Mouse (Mus musculus) neural tube, embryonic 13.5 days (tissue): ENCODE measurements at regions not wholly inside any gene's neighbourhood (a gene's known extent, or its start where the extent isn't known, plus 50 kb on each side); places are given as distances from the start of the nearest gene placed in this dataset.

Experiments used
- ATAC-seq: fragments of 200-750 bp; cut with Nextera tagmentation; 2 replicates; pipeline ENCODE4 v1.8.0; 2017; ENCODE audit warnings: low read depth, mild to moderate bottlenecking, moderate TSS enrichment, moderate library complexity
- H3K27ac ChIP-seq: fragments of 300-500 bp; sonication (generic); replicated peaks from 2 replicates; pipeline ENCODE4 v1.5.1; 2015; ENCODE audit warnings: moderate library complexity, mild to moderate bottlenecking, inconsistent platforms
- H3K27me3 ChIP-seq: fragments of 300-500 bp; sonication (generic); 2 replicates; pipeline ENCODE4 v1.6.1; 2015; ENCODE audit warnings: mild to moderate bottlenecking, inconsistent platforms
- H3K36me3 ChIP-seq: fragments of 300-500 bp; sonication (generic); 2 replicates; pipeline ENCODE4 v1.6.1; 2015; ENCODE audit warnings: mild to moderate bottlenecking, inconsistent platforms
- H3K4me1 ChIP-seq: fragments of 300-500 bp; sonication (generic); replicated peaks from 2 replicates; pipeline ENCODE4 v1.6.1; 2015; ENCODE audit warnings: inconsistent platforms
- H3K4me2 ChIP-seq: fragments of 300-500 bp; sonication (generic); 2 replicates; pipeline ENCODE4 v1.6.1; 2015; ENCODE audit warnings: inconsistent platforms, mild to moderate bottlenecking, moderate library complexity
- H3K4me3 ChIP-seq: fragments of 300-500 bp; sonication (generic); 2 replicates; pipeline ENCODE4 v1.5.1; 2015; ENCODE audit warnings: mild to moderate bottlenecking, inconsistent platforms
- H3K9ac ChIP-seq: fragments of 300-500 bp; sonication (generic); 2 replicates; pipeline ENCODE4 v1.6.1; 2015; ENCODE audit warnings: moderate library complexity, mild to moderate bottlenecking, inconsistent platforms
- H3K9me3 ChIP-seq: fragments of 300-500 bp; sonication (generic); 2 replicates; pipeline ENCODE4 v1.6.1; 2016; ENCODE audit warnings: inconsistent platforms
- WGBS: fragments of 180-500 bp; shearing (Covaris S2); methylation state at CpG from one replicate; pipeline ENCODE4 v1.1.7; 2015; 5-methylcytosine and 5-hydroxymethylcytosine counted together

DNA sequence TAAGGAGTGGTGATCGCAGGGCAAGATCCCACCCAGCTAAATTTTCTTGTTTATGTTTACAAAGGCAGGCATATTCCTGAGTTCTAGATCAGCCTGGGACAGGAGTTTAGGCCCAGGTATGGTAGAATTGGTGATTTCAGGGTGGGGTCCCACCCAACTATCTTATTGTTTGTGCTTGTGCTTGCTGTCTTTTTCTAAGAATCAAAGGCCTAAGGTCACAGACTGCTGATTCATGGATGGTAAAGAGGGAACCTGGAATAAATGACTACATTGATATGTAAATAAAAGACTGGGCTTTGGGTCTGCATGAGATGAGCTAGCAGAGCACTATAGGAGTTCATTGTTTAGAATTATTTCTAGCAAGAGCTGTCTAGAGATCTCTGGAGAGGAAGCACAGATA is 152.3 kb upstream of the Slc7a11 start:
- H3K4me3 ChIP-seq = no peak overlapping the region
- H3K4me2 ChIP-seq = no peak overlapping the region
- no peak overlapping the region for H3K27ac ChIP-seq
- H3K9ac ChIP-seq = no peak overlapping the region
- ATAC-seq = no peak
- no peaks in the 10 kb centered on the region for H3K36me3 ChIP-seq
- H3K4me1 ChIP-seq = no peaks in the 10 kb centered on the region
- 97% methylated on average over 1 of the region's 1 CpGs for WGBS
- H3K27me3 ChIP-seq = no peaks in the 10 kb centered on the region; the same call in 1 of the 2 replicates
- peaks cover 6% of the 10 kb centered on the region; the same call in 1 of the 2 replicates for H3K9me3 ChIP-seq

DNA sequence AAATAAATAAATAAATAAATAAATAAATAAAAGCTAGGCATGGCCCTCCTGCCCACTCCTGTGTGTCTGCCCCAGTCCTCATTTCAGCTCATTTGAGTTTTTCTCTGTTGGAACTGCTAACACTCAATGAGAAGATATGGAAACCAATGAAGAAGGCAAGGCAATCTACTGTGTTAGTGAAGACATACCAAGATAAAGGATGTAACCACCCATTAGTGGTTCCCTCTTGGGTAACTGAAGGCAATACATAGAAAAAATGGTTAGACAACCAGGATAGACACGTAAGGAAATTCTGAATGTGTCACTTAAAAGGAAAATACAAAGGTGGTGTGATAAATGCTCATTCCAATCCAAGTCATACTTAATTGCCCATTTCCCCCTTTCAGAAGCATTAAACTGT is 140.9 kb upstream of the Slc7a11 start:
- Histone ChIP-seq H3K27me3 (no peaks in the 10 kb centered on the region), H3K9me3 (no peaks in the 10 kb centered on the region), H3K4me3 (no peak overlapping the region), H3K4me1 (peaks cover 5% of the 10 kb centered on the region; the same call in 1 of the 2 replicates), H3K27ac (no peak overlapping the region), H3K9ac (no peak overlapping the region), H3K36me3 (no peaks in the 10 kb centered on the region), H3K4me2 (no peak overlapping the region)
- ATAC-seq = no peak
- 91% methylated on average over 1 of the region's 1 CpGs for WGBS

DNA sequence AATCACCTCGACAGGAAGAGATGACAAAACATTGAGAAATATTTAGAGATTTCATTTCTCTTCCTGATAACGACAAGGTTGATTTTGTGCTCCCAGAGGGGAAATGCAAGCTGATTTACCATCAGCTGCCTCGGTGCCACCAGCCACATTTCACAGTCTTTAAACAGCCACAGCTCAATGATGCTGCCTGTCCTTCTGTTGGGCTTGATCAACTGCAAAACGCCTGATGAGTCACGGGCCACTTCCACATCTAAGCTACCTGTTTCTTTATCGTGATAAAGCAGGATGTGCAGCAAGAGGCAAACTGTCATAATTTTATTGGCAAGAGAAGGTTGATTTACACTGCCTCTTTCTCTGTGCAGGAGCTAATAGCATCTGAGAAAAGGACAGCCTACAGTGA is 140.1 kb upstream of the Slc7a11 start:
- H3K27ac ChIP-seq = 0 out of 2 replicates have a peak overlapping the region, but pooled peaks have one; percentile 38
- H3K4me1 ChIP-seq = peaks cover 5% of the 10 kb centered on the region; the same call in 1 of the 2 replicates
- no peak overlapping the region for H3K9ac ChIP-seq
- no peaks in the 10 kb centered on the region for H3K27me3 ChIP-seq
- H3K4me2 ChIP-seq = no peak overlapping the region
- WGBS = 54% methylated on average over 6 of the region's 6 CpGs
- no peaks in the 10 kb centered on the region for H3K9me3 ChIP-seq
- ATAC-seq = peak; percentile 36; the same call in 1 of the 2 replicates
- no peak overlapping the region for H3K4me3 ChIP-seq
- no peaks in the 10 kb centered on the region for H3K36me3 ChIP-seq

DNA sequence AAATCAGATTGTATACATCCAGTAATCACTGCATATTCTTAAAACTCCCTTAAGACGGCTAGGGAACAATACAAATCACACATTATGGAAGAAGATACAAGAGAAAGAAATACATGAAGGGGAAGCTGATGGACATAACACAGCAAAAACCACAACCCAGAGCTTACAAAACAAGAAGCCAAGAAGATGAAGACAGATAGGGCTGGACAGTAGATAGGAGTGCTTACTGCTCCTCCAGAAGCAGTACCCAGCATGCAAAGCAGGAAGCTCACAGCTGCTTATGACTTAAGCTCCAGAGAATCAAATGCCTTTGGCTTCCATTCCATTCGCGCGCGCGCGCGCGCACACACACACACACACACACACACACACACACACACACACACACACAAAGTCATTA is 131.0 kb upstream of the Slc7a11 start:
- Histone ChIP-seq H3K27ac (no peak overlapping the region), H3K4me3 (no peak overlapping the region), H3K4me2 (no peak overlapping the region), H3K4me1 (no peaks in the 10 kb centered on the region), H3K9me3 (no peaks in the 10 kb centered on the region), H3K36me3 (no peaks in the 10 kb centered on the region), H3K9ac (no peak overlapping the region), H3K27me3 (no peaks in the 10 kb centered on the region)
- no peak for ATAC-seq
- WGBS = 98% methylated on average over 9 of the region's 9 CpGs

DNA sequence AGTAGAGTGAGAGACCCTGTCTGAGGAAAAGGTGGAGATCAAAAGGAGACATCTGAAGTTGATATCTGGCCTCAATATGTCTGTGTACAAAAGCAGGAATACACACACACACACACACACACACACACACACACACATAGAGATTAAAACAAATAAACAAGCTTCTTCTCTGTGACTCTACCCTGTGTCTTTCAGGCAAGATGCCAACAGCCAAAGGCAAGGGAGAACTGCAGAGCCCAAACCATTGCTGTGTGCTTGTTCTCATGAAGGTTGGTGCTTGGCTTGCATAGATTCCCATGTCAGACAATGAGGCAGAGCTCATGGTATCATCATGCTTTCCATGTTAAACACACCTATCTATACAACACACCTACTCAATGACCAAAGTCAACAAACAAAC is 126.6 kb upstream of the Slc7a11 start:
- no peak for ATAC-seq
- Histone ChIP-seq H3K4me1 (no peaks in the 10 kb centered on the region), H3K27ac (no peak overlapping the region), H3K9me3 (no peaks in the 10 kb centered on the region), H3K36me3 (no peaks in the 10 kb centered on the region), H3K4me3 (no peak overlapping the region), H3K9ac (no peak overlapping the region), H3K27me3 (no peaks in the 10 kb centered on the region), H3K4me2 (no peak overlapping the region)

DNA sequence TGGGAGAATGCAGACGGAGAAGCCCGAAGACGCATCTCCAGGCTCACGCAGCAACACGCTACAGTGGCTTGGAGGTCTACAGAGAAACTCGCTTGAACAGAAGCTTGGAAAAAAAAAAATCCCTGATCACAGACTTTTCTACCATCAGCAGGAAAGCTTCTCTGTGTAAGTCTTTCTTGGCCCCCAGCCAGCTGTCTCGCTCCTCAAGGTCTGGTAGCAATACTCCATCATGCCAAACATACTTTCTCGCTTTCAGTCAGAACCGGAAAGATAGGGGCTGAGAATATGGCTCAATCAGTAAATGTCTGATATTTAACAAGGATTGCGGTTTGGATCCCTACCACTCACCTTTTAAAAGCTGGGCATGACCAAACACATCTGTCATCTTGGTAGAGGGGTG is 126.2 kb upstream of the Slc7a11 start:
- Histone ChIP-seq H3K27ac (no peak overlapping the region), H3K4me1 (no peaks in the 10 kb centered on the region), H3K27me3 (no peaks in the 10 kb centered on the region), H3K36me3 (no peaks in the 10 kb centered on the region), H3K4me2 (no peak overlapping the region), H3K9ac (no peak overlapping the region), H3K9me3 (no peaks in the 10 kb centered on the region), H3K4me3 (no peak overlapping the region)
- no peak for ATAC-seq
- WGBS = 86% methylated on average over 10 of the region's 10 CpGs

DNA sequence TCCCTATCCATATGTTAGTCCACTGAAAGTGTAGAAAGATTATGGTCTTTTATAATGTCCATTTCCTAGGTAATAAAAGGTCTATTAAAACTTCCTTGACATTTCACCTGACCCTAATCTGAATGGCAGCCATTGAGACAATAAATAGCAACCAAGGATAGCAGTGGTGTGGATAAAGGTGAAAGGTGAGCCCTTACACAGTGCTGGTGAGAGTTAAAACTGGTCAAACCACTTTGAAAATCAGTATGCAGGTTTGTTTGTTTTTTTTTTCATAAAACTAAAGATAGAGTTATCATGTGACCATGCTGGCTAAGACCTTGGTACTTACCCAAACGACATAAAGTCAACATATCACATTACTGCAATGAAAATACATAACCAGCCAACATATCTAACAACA is 110.7 kb upstream of the Slc7a11 start:
- WGBS = 62% methylated on average over 1 of the region's 1 CpGs
- Histone ChIP-seq H3K4me2 (no peak overlapping the region), H3K9me3 (no peaks in the 10 kb centered on the region), H3K36me3 (no peaks in the 10 kb centered on the region), H3K4me1 (0 out of 2 replicates have a peak, but pooled peaks cover 4% of the 10 kb centered on the region), H3K4me3 (no peak overlapping the region), H3K27ac (no peak overlapping the region), H3K9ac (no peak overlapping the region), H3K27me3 (no peaks in the 10 kb centered on the region)
- no peak for ATAC-seq

DNA sequence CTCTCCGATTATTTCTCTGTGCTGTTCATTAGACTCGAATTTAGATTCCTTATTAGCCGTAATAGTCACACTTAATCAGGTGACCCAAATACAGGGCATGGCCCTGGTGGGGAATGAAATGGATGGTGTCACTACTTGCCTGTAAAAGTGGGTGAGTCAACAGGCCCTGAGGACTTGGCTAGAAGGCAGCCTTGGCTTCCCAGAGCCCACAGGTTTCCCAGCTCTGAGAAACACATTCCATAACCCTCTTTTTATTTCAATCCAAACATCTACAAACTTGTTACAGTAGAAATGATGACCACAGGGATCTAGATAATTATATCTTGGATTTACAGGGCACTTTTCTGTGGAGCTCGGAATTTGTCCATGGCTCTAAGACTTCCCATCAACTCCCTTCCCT is 105.2 kb upstream of the Slc7a11 start:
- Histone ChIP-seq H3K4me3 (no peak overlapping the region), H3K4me2 (no peak overlapping the region), H3K27me3 (no peaks in the 10 kb centered on the region), H3K9me3 (no peaks in the 10 kb centered on the region), H3K4me1 (0 out of 2 replicates have a peak, but pooled peaks cover 4% of the 10 kb centered on the region), H3K27ac (no peak overlapping the region), H3K9ac (no peak overlapping the region), H3K36me3 (no peaks in the 10 kb centered on the region)
- no peak for ATAC-seq
- WGBS = 93% methylated on average over 4 of the region's 4 CpGs

DNA sequence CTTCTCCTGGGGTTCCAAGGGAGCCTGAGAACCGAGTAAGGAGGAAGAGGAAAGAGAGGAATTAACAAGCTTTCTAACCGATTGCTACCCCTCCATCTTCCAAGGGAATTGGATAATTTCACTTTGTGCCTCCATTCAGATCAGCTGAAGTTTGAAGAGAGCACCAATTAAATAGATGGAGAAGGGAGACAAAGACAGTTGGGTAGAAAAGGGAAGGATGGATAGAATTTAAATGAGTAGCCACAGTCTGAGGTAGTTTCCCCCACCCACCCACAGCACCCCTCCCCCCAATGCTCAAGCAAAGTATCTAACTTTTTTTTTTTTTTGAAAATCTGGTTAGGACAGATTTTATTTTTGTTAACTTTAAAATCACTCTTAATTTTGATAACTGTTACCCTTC is 87.2 kb upstream of the Slc7a11 start:
- no peak overlapping the region for H3K4me2 ChIP-seq
- no peak for ATAC-seq
- H3K9ac ChIP-seq = no peak overlapping the region
- H3K9me3 ChIP-seq = no peaks in the 10 kb centered on the region
- no peaks in the 10 kb centered on the region for H3K36me3 ChIP-seq
- H3K27me3 ChIP-seq = no peaks in the 10 kb centered on the region
- no peak overlapping the region for H3K27ac ChIP-seq
- no peaks in the 10 kb centered on the region for H3K4me1 ChIP-seq
- H3K4me3 ChIP-seq = no peak overlapping the region
- 37% methylated on average over 2 of the region's 2 CpGs for WGBS

DNA sequence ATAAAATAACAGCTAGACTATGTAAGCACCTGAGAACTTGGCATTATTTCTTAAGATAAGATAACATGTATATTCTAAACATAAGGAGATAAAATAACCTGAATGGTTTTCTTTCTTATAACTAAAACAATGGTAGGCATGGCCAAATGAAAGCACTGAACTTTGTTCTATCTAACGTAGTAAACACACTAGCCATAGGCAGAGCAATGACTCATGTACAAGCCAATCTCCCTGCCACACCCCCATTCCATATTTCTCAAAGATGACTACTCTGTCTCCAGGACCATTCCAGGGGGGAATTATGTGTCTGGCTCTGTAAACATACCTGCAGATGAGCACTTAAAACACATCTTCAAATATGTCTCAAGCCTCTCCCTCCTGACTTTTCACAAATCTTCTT is 80.6 kb upstream of the Slc7a11 start:
- no peak for ATAC-seq
- no peak overlapping the region for H3K9ac ChIP-seq
- no peaks in the 10 kb centered on the region for H3K4me1 ChIP-seq
- no peak overlapping the region for H3K27ac ChIP-seq
- H3K4me3 ChIP-seq = no peak overlapping the region
- no peaks in the 10 kb centered on the region for H3K9me3 ChIP-seq
- WGBS = 81% methylated on average over 1 of the region's 1 CpGs
- H3K4me2 ChIP-seq = no peak overlapping the region
- no peaks in the 10 kb centered on the region for H3K36me3 ChIP-seq
- no peaks in the 10 kb centered on the region for H3K27me3 ChIP-seq

DNA sequence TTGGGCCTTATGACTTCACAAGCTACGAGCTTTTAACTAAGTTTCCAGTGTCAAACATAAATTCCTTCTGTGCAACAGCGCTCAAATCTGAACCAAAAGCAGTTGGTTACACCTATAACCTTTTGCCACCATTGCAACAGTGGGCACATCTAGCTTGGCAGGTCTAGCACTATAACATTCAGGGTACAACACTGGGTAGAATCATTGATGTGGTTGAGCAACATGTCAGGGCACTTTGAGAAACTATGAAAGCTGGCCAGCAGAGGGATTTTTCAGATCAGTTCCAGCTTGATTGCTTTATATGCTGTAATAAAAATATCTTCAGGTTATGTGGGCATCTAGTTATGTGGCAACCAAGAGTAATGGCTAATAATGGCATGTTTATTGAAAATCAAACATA is 63.8 kb upstream of the Slc7a11 start:
- no peak for ATAC-seq
- Histone ChIP-seq H3K27me3 (no peaks in the 10 kb centered on the region), H3K36me3 (no peaks in the 10 kb centered on the region)

More for the DNA sequence above, 63.8 kb upstream of the Slc7a11 start:
- WGBS = 94% methylated on average over 2 of the region's 2 CpGs
- 0 out of 2 replicates have a peak, but pooled peaks cover 7% of the 10 kb centered on the region for H3K4me1 ChIP-seq
- H3K27ac ChIP-seq = no peak overlapping the region
- no peaks in the 10 kb centered on the region for H3K9me3 ChIP-seq
- H3K9ac ChIP-seq = no peak overlapping the region
- no peak overlapping the region for H3K4me2 ChIP-seq
- no peak overlapping the region for H3K4me3 ChIP-seq
